Mouse (Mus musculus) myocyte (in vitro differentiated cells): ENCODE data around the gene Grik4. TPM values are rescaled to one million over a fixed set of nuclear protein-coding genes. Genes with fewer than 3 reads are reported as not detected.

Experiments
- H3K27me3 ChIP-seq: one replicate; pipeline ENCODE4 v1.6.1; 2011; ENCODE audit not compliant: control insufficient read depth, insufficient read depth, insufficient read length
- H3K36me3 ChIP-seq: one replicate; pipeline ENCODE4 v1.6.1; 2011; ENCODE audit not compliant: control insufficient read depth, insufficient read depth
- H3K4me2 ChIP-seq: one replicate; pipeline ENCODE4 v1.6.1; 2011; ENCODE audit warnings: low read depth, control low read depth
- H3K4me3 ChIP-seq: one replicate; pipeline ENCODE4 v1.5.1; 2011; ENCODE audit warnings: mild to moderate bottlenecking, control low read depth, moderate library complexity
- H3K79me2 ChIP-seq: one replicate; pipeline ENCODE4 v1.6.1; 2011; ENCODE audit not compliant: control insufficient read depth, insufficient read depth
- H3ac ChIP-seq: one replicate; pipeline ENCODE4 v1.6.1; 2011; ENCODE audit not compliant: control insufficient read depth, insufficient read length
- CEBPB ChIP-seq: IDR thresholded peaks from 2 replicates; pipeline ENCODE4 v1.6.1; 2011; ENCODE audit warnings: mild to moderate bottlenecking, moderate library complexity; ENCODE audit not compliant: poor library complexity, insufficient read depth, severe bottlenecking
- E2F4 ChIP-seq: IDR thresholded peaks from one replicate; pipeline ENCODE4 v1.6.1; 2011; ENCODE audit warnings: mild to moderate bottlenecking, control low read depth, moderate library complexity; ENCODE audit not compliant: insufficient read depth
- MAX ChIP-seq: IDR thresholded peaks from one replicate; pipeline ENCODE4 v1.6.1; 2011; ENCODE audit warnings: low read depth, mild to moderate bottlenecking, control low read depth
- MYOD1 ChIP-seq, 3 experiments: IDR thresholded peaks; one replicate each; pipeline ENCODE4 v1.6.1; 2011; ENCODE audit warnings: control low read depth in 2 of 3, low read depth in 2 of 3, mild to moderate bottlenecking in 2 of 3, moderate library complexity in 1 of 3; ENCODE audit not compliant: insufficient read length in 2 of 3, control insufficient read depth in 1 of 3
- MYOG ChIP-seq, 3 experiments: IDR thresholded peaks; one replicate each; pipeline ENCODE4 v1.6.1; 2011; ENCODE audit warnings: control low read depth in 2 of 3, low read depth in 2 of 3, mild to moderate bottlenecking in 2 of 3; ENCODE audit not compliant: insufficient read length in 2 of 3, control insufficient read depth in 1 of 3, insufficient read depth in 1 of 3
- POLR2A ChIP-seq: IDR thresholded peaks from one replicate; pipeline ENCODE4 v1.6.1; 2011; ENCODE audit warnings: low read depth, mild to moderate bottlenecking, control low read depth, moderate library complexity; ENCODE audit not compliant: insufficient read length
- POLR2AphosphoS2 ChIP-seq: IDR thresholded peaks from one replicate; pipeline ENCODE4 v1.6.1; 2011; ENCODE audit warnings: low read depth, control low read depth; ENCODE audit not compliant: insufficient read length
- REST ChIP-seq: IDR thresholded peaks from one replicate; pipeline ENCODE4 v1.6.1; 2011; ENCODE audit warnings: mild to moderate bottlenecking, control low read depth, moderate library complexity; ENCODE audit not compliant: insufficient read depth, insufficient read length
- SRF ChIP-seq: IDR thresholded peaks from one replicate; pipeline ENCODE4 v1.6.1; 2011; ENCODE audit warnings: low read depth; ENCODE audit not compliant: control insufficient read depth, insufficient read length
- TCF12 ChIP-seq: IDR thresholded peaks from one replicate; pipeline ENCODE4 v1.6.1; 2011; ENCODE audit warnings: mild to moderate bottlenecking, control low read depth; ENCODE audit not compliant: poor library complexity, insufficient read depth, severe bottlenecking
- TCF3 ChIP-seq: IDR thresholded peaks from one replicate; pipeline ENCODE4 v1.6.1; 2011; ENCODE audit warnings: low read depth, control low read depth; ENCODE audit not compliant: insufficient read length
- USF1 ChIP-seq: IDR thresholded peaks from one replicate; pipeline ENCODE4 v1.6.1; 2011; ENCODE audit warnings: low read depth, mild to moderate bottlenecking, control low read depth, moderate library complexity
- polyA plus RNA-seq: library from polyadenylated mRNA; unstranded; fragments of >200 nt; fragmentation: generic; extraction: Trizol; gene quantifications from one replicate; pipeline ENCODE4 v1.2.1, GENCODE M21; 2012; ENCODE audit warnings: missing spikeins

The Grik4 gene
- polyA plus RNA-seq, 1 experiment = not detected

- Histone ChIP-seq H3K4me2 (no peak overlapping the region), H3K4me3 (no peak overlapping the region), H3ac (no peak overlapping the region), H3K36me3 (no peaks in the 10 kb centered on the region), H3K27me3 (peaks cover 5% of the 10 kb centered on the region), H3K79me2 (no peaks in the 10 kb centered on the region)
- TF ChIP-seq TCF12 = no peak
- TF ChIP-seq MYOG (IDR thresholded peaks at IDR 0.05; ENCODE audit: control insufficient read depth in 1 of 3, insufficient read depth in 1 of 3, insufficient read length in 2 of 3, low read depth in 2 of 3) = no peak
- TF ChIP-seq MYOD1 (IDR thresholded peaks at IDR 0.05; ENCODE audit: control insufficient read depth in 1 of 3, insufficient read length in 2 of 3, low read depth in 2 of 3) = no peak
- TF ChIP-seq POLR2A = no peak
- no peak for TF ChIP-seq POLR2AphosphoS2
- TF ChIP-seq MAX = no peak
- TF ChIP-seq REST = no peak
- no peak for TF ChIP-seq SRF
- TF ChIP-seq E2F4 = no peak
- TF ChIP-seq USF1 = no peak
- no peak for TF ChIP-seq CEBPB
- TF ChIP-seq TCF3 = no peak
These were observed 220.2 kb downstream of the Grik4 start for GRCm38 (mm10) chr9:42724099-42724498.

DNA sequence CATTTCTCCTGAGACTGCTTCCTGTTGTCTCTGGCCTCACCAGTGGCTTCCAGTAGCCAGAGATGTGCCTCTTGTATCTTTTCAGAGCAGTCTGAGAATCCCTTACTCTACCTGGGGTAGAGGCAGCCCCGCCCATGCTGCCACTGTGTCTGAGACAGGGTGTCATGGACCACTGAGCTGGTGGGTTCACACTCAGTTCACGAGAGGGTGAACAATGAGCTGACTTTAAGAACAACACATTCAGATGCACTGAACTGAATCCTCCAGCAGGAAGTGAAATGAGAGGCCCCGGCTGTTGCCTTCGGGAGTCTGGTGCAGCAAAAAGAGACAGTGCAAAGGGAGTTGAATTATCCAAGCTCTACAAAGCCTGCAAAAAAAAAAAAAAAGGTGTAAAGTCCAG is 221.8 kb downstream of the Grik4 start:
- Histone ChIP-seq H3ac (no peak overlapping the region), H3K79me2 (no peaks in the 10 kb centered on the region), H3K36me3 (no peaks in the 10 kb centered on the region), H3K4me3 (no peak overlapping the region), H3K27me3 (peaks cover 5% of the 10 kb centered on the region), H3K4me2 (no peak overlapping the region)
- TF ChIP-seq REST (no peak), MYOG (IDR thresholded peaks at IDR 0.05; ENCODE audit: control insufficient read depth in 1 of 3, insufficient read depth in 1 of 3, insufficient read length in 2 of 3, low read depth in 2 of 3) (no peak), SRF (no peak), TCF3 (no peak)

DNA sequence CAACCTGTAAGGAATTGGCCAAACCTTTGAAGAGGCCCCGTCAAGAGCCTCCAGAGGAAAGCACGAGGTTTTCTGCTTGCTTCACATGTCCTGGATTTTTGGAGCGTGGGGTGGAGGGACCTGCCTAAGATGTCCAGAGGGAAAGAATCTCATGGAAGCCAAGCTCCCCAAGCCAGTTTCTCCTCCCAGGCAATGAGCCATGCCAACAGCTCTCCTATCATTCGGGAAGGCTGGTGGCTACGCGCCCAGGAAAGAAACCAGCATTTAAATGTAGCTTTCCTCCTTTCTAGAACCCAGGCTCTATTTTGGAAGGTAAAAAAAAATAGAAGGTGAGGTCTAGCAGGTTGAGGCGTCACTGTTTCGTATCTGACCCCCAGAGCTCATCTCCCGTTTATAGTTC is 222.6 kb downstream of the Grik4 start:
- Histone ChIP-seq H3K79me2 (no peaks in the 10 kb centered on the region), H3ac (no peak overlapping the region), H3K36me3 (no peaks in the 10 kb centered on the region), H3K4me2 (no peak overlapping the region), H3K27me3 (peaks cover 5% of the 10 kb centered on the region), H3K4me3 (no peak overlapping the region)
- TF ChIP-seq USF1 = no peak
- TF ChIP-seq POLR2AphosphoS2 = no peak
- TF ChIP-seq MYOG (IDR thresholded peaks at IDR 0.05; ENCODE audit: control insufficient read depth in 1 of 3, insufficient read depth in 1 of 3, insufficient read length in 2 of 3, low read depth in 2 of 3) = no peak
- TF ChIP-seq MYOD1 (IDR thresholded peaks at IDR 0.05; ENCODE audit: control insufficient read depth in 1 of 3, insufficient read length in 2 of 3, low read depth in 2 of 3) = no peak
- TF ChIP-seq POLR2A = no peak
- no peak for TF ChIP-seq TCF12
- TF ChIP-seq E2F4 = no peak
- TF ChIP-seq REST = no peak
- no peak for TF ChIP-seq SRF
- no peak for TF ChIP-seq MAX
- TF ChIP-seq CEBPB = no peak
- TF ChIP-seq TCF3 = no peak

DNA sequence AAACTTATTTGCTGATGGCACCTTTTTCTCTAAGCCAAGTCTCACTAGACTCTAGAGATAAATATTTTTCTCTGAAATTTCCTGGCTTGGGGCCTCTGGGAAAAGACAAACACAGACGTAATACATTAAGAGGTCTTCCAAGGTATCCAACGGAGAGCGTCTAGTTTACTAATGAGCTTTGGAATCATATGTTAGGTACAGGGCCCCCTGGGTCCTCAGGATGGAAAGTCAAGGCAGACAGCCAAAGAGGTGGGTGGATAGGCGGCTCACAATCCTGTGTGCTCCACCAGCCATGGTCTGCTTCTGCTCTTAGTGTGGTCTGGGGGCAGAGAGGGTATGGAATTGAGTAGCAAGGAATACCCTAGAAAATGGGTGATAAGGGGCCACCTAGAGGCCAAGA is 223.1 kb downstream of the Grik4 start:
- H3K4me2 ChIP-seq = no peak overlapping the region
- TF ChIP-seq SRF (no peak), TCF12 (no peak), POLR2AphosphoS2 (no peak), MAX (no peak), TCF3 (no peak), MYOD1 (IDR thresholded peaks at IDR 0.05; ENCODE audit: control insufficient read depth in 1 of 3, insufficient read length in 2 of 3, low read depth in 2 of 3) (no peak)
- H3ac ChIP-seq = no peak overlapping the region
- H3K27me3 ChIP-seq = peaks cover 5% of the 10 kb centered on the region
- no peaks in the 10 kb centered on the region for H3K79me2 ChIP-seq
- H3K36me3 ChIP-seq = no peaks in the 10 kb centered on the region
- no peak overlapping the region for H3K4me3 ChIP-seq

- no peak overlapping the region for H3ac ChIP-seq
- no peaks in the 10 kb centered on the region for H3K79me2 ChIP-seq
- no peaks in the 10 kb centered on the region for H3K36me3 ChIP-seq
- no peak for TF ChIP-seq MAX
- TF ChIP-seq REST = no peak
- TF ChIP-seq MYOG (IDR thresholded peaks at IDR 0.05; ENCODE audit: control insufficient read depth in 1 of 3, insufficient read depth in 1 of 3, insufficient read length in 2 of 3, low read depth in 2 of 3) = no peak
- TF ChIP-seq POLR2A = no peak
- TF ChIP-seq USF1 = no peak
- no peak for TF ChIP-seq E2F4
- no peak for TF ChIP-seq MYOD1 (IDR thresholded peaks at IDR 0.05; ENCODE audit: control insufficient read depth in 1 of 3, insufficient read length in 2 of 3, low read depth in 2 of 3)
- H3K4me3 ChIP-seq = no peak overlapping the region
- H3K27me3 ChIP-seq = peaks cover 9% of the 10 kb centered on the region
- H3K4me2 ChIP-seq = no peak overlapping the region
These were observed 230.4 kb downstream of the Grik4 start for GRCm38 (mm10) chr9:42713912-42714311.
